Mouse (Mus musculus): Measurements from ENCODE around the gene Irf2bp2.

The Irf2bp2 gene

GRCm38 (mm10) chr8:126567674-126568073, 26.1 kb downstream of the Irf2bp2 start:
- DNase-seq (ENCODE audit: low spot score) = no peak

- no peak for DNase-seq (ENCODE audit: low spot score)
Observed at GRCm38 (mm10) chr8:126566446-126567062, 27.2 kb downstream of the Irf2bp2 start.

- no peak for DNase-seq (ENCODE audit: low spot score)
Observed at GRCm38 (mm10) chr8:126565954-126566445, 27.8 kb downstream of the Irf2bp2 start.

GRCm38 (mm10) chr8:126565231-126565781, 28.5 kb downstream of the Irf2bp2 start:
- no peak for DNase-seq (ENCODE audit: low spot score)

- no peak for DNase-seq (ENCODE audit: low spot score)
Observed at GRCm38 (mm10) chr8:126564551-126565154, 29.1 kb downstream of the Irf2bp2 start.

- no peak for DNase-seq (ENCODE audit: low spot score)
Observed at GRCm38 (mm10) chr8:126561316-126561841, 32.4 kb downstream of the Irf2bp2 start.

GRCm38 (mm10) chr8:126558400-126558953, 35.3 kb downstream of the Irf2bp2 start:
- DNase-seq (ENCODE audit: low spot score) = no peak

GRCm38 (mm10) chr8:126557403-126557802, 36.4 kb downstream of the Irf2bp2 start:
- DNase-seq (ENCODE audit: low spot score) = no peak

GRCm38 (mm10) chr8:126556691-126557090, 37.1 kb downstream of the Irf2bp2 start:
- no peak for DNase-seq (ENCODE audit: low spot score)

- no peak for DNase-seq (ENCODE audit: low spot score)
Observed at GRCm38 (mm10) chr8:126554741-126555140, 39.0 kb downstream of the Irf2bp2 start.

GRCm38 (mm10) chr8:126551871-126552270, 41.9 kb downstream of the Irf2bp2 start:
- no peak for DNase-seq (ENCODE audit: low spot score)

- no peak for DNase-seq (ENCODE audit: low spot score)
Observed at GRCm38 (mm10) chr8:126550944-126551357, 42.8 kb downstream of the Irf2bp2 start.

GRCm38 (mm10) chr8:126547841-126548240, 45.9 kb downstream of the Irf2bp2 start:
- DNase-seq (ENCODE audit: low spot score) = no peak

GRCm38 (mm10) chr8:126547361-126547760, 46.4 kb downstream of the Irf2bp2 start:
- DNase-seq (ENCODE audit: low spot score) = no peak

- DNase-seq (ENCODE audit: low spot score) = no peak
Observed at GRCm38 (mm10) chr8:126546480-126546879, 47.3 kb downstream of the Irf2bp2 start.

- no peak for DNase-seq (ENCODE audit: low spot score)
Observed at GRCm38 (mm10) chr8:126543407-126543806, 50.4 kb downstream of the Irf2bp2 start.

GRCm38 (mm10) chr8:126542757-126543156, 51.0 kb downstream of the Irf2bp2 start:
- no peak for DNase-seq (ENCODE audit: low spot score)

GRCm38 (mm10) chr8:126542090-126542689, 51.6 kb downstream of the Irf2bp2 start:
- DNase-seq (ENCODE audit: low spot score) = no peak

- DNase-seq (ENCODE audit: low spot score) = no peak
Observed at GRCm38 (mm10) chr8:126540298-126540697, 53.5 kb downstream of the Irf2bp2 start.

- no peak for DNase-seq (ENCODE audit: low spot score)
Observed at GRCm38 (mm10) chr8:126539355-126540093, 54.3 kb downstream of the Irf2bp2 start.

- DNase-seq (ENCODE audit: low spot score) = no peak
Observed at GRCm38 (mm10) chr8:126538648-126539354, 55.0 kb downstream of the Irf2bp2 start.

Data from layer of hippocampus, adult 9-10 months (tissue).